Mouse (Mus musculus) forebrain, embryonic 14.5 days (tissue): ENCODE data around the gene Lrp1. TPM values are rescaled to one million over a fixed set of nuclear protein-coding genes. Genes with fewer than 3 reads are reported as not detected.
A peak's percentile ranks its signal among the peaks of the same experiment; 100 is the strongest.

Experiments
- ATAC-seq: fragments of 200-750 bp; cut with Nextera tagmentation; 2 replicates; pipeline ENCODE4 v1.8.0; 2017; ENCODE audit warnings: mild to moderate bottlenecking, moderate library complexity
- DNase-seq: peaks from one replicate; pipeline ENCODE4 v3.0.0-alpha.2; 2015; ENCODE audit warnings: low spot score
- H3K27ac ChIP-seq: fragments of 300-500 bp; sonication (generic); 2 replicates; pipeline ENCODE4 v1.5.1; 2014; ENCODE audit warnings: low read depth, mild to moderate bottlenecking, control low read depth, low read length, moderate library complexity
- H3K27me3 ChIP-seq: fragments of 300-500 bp; sonication (generic); replicated peaks from 2 replicates; pipeline ENCODE4 v1.6.1; 2014; ENCODE audit warnings: low read length, control low read depth, mixed read lengths; ENCODE audit not compliant: control insufficient read depth, insufficient read depth
- H3K36me3 ChIP-seq: fragments of 300-500 bp; sonication (generic); 2 replicates; pipeline ENCODE4 v1.6.1; 2014; ENCODE audit warnings: low read length, control low read depth; ENCODE audit not compliant: control insufficient read depth, insufficient read depth
- H3K4me1 ChIP-seq: fragments of 300-500 bp; sonication (generic); 2 replicates; pipeline ENCODE4 v1.6.1; 2014; ENCODE audit warnings: antibody characterized with exemption, low read length, control low read depth; ENCODE audit not compliant: control insufficient read depth, insufficient read depth
- H3K4me2 ChIP-seq: fragments of 300-500 bp; sonication (generic); 2 replicates; pipeline ENCODE4 v1.6.1; 2014; ENCODE audit warnings: mild to moderate bottlenecking, control low read depth, low read length
- H3K4me3 ChIP-seq: fragments of 300-500 bp; sonication (generic); 2 replicates; pipeline ENCODE4 v1.5.1; 2014; ENCODE audit warnings: low read depth, low read length, control low read depth
- H3K9ac ChIP-seq: fragments of 300-500 bp; sonication (generic); 2 replicates; pipeline ENCODE4 v1.6.1; 2014; ENCODE audit warnings: mild to moderate bottlenecking, low read length, control low read depth, moderate library complexity
- H3K9me3 ChIP-seq: fragments of 300-500 bp; sonication (generic); replicated peaks from 2 replicates; pipeline ENCODE4 v1.6.1; 2016; ENCODE audit warnings: low read length, control low read depth, mixed read lengths; ENCODE audit not compliant: control insufficient read depth
- WGBS: fragments of 180-500 bp; shearing (Covaris S2); extraction: QIAGEN DNeasy Blood & Tissue Kit; methylation state at CpG from one replicate; pipeline ENCODE4 v1.1.7; 2014; 5-methylcytosine and 5-hydroxymethylcytosine counted together
- polyA plus RNA-seq: library from polyadenylated mRNA; unstranded; fragments of >200 nt; fragmentation: Nextera tagmentation; extraction: Ambion mirVana; gene quantifications from 2 replicates; pipeline ENCODE4 v1.2.1, GENCODE M21; 2014

The Lrp1 gene
- polyA plus RNA-seq, 1 experiment from 2014 or later = 60.2 TPM

DNA sequence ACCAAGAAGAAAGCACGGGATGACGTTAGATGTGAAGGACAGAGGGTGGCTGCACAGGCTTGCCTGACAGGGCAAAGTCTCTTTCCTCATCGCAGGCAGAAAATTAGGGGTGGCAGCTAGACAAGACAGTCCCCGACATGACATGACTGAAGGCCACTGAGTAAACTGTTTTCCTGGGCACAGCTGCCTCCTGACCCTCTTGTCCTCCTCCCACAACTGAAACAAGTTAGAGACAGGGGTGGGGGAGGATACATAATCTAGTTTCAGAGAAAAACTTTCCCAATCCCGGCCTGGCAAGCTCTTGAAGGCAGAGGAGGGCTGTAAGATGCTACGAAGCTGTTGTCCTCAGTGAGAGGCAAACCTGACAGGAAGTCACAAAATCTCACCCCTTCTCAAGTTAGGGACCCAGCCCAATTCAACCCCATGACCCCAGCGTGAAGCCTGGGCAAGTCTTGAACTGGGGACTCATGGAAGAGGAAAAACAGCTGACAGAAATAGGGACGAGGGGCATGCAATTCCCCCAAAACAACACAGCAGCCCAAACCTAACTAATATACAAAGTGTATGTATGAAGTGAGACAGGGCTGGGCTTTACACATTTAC, 1.7 kb downstream of the Lrp1 start:
- WGBS = 35% methylated on average over 8 of the region's 8 CpGs
- Histone ChIP-seq H3K9me3 (no peaks in the 10 kb centered on the region), H3K4me2 (peak overlapping the region; percentile 84), H3K4me3 (peak overlapping the region; percentile 73), H3K36me3 (no peaks in the 10 kb centered on the region), H3K9ac (peak overlapping the region; percentile 94), H3K4me1 (peaks cover 41% of the 10 kb centered on the region), H3K27me3 (no peaks in the 10 kb centered on the region), H3K27ac (no peak overlapping the region)
- ATAC-seq (no peak), DNase-seq (no peak)

DNA sequence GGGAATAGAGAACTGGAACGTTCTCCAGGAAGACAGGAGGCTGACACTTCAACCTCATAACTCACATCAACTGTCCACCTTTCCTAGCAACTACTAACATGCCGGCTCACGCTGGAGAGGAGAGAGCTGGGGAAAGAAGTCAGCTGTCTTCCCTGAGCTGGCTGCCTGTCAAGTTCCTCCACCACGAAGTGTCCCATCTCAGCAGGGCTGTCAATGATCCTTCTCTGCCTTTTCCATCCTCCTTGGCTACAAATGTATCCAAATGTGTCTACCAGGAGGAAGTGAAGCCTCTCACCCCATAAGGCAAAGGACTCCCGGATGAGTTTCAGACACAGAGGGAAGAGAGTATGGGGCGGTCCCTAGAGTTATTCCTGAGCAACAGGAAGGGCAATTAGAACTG, 2.8 kb downstream of the Lrp1 start:
- Histone ChIP-seq H3K4me3 (no peak overlapping the region), H3K9ac (no peak overlapping the region), H3K9me3 (no peaks in the 10 kb centered on the region), H3K27ac (no peak overlapping the region), H3K27me3 (no peaks in the 10 kb centered on the region), H3K36me3 (no peaks in the 10 kb centered on the region), H3K4me1 (peaks cover 41% of the 10 kb centered on the region), H3K4me2 (peak overlapping the region; percentile 84)
- WGBS = 62% methylated on average over 6 of the region's 6 CpGs
- ATAC-seq (no peak), DNase-seq (no peak)

DNA sequence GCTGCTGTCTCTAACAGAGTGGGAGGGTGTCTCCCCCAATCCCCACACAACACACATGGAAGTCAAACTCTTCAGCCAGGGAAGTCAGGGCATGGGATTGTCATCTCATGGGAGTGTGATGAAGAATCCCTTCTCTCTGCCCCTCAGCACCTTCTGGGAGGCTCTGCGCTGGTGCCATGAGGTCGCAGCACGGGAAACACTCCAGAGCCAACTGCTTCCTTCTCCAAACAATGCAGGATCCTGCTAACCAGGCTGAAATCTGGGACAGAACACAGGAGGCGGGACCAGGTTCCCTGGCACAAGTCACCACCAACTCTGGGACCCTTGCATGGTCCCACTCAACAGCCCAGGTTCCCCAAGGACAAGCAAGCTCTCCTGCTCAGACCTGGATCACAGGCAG, 3.7 kb downstream of the Lrp1 start:
- Histone ChIP-seq H3K27ac (no peak overlapping the region), H3K9ac (no peak overlapping the region), H3K4me3 (no peak overlapping the region), H3K4me2 (peak overlapping the region; percentile 1; the same call in 1 of the 2 replicates), H3K4me1 (peaks cover 41% of the 10 kb centered on the region), H3K27me3 (no peaks in the 10 kb centered on the region), H3K36me3 (peaks cover 4% of the 10 kb centered on the region), H3K9me3 (no peaks in the 10 kb centered on the region)
- ATAC-seq (no peak), DNase-seq (no peak)
- 74% methylated on average over 4 of the region's 4 CpGs for WGBS

DNA sequence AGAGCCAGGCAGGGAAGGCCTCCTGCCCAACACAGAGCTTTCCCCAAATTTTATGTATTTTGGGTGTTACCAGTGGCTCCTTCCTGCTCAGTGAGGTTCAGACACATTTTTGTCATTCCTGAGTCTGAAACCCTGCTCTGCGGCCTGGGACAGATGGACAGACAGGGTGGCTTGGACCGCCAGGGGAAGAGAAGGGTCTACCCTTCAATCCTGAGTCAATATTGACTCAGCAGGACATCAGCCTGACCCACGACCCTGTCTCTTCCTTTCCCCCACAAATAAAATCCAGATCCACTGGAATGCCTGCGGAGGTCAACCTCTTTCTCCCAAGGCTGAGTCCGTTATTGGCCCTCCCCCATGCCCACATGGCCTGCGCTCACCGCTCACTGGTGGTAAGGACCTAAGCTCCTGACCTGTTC, 4.7 kb downstream of the Lrp1 start:
- Histone ChIP-seq H3K27ac (no peak overlapping the region), H3K4me1 (peaks cover 39% of the 10 kb centered on the region), H3K4me3 (no peak overlapping the region), H3K27me3 (no peaks in the 10 kb centered on the region), H3K9ac (no peak overlapping the region), H3K36me3 (peaks cover 14% of the 10 kb centered on the region), H3K9me3 (no peaks in the 10 kb centered on the region), H3K4me2 (no peak overlapping the region)
- DNase-seq (no peak), ATAC-seq (no peak)
- 49% methylated on average over 7 of the region's 7 CpGs for WGBS

DNA sequence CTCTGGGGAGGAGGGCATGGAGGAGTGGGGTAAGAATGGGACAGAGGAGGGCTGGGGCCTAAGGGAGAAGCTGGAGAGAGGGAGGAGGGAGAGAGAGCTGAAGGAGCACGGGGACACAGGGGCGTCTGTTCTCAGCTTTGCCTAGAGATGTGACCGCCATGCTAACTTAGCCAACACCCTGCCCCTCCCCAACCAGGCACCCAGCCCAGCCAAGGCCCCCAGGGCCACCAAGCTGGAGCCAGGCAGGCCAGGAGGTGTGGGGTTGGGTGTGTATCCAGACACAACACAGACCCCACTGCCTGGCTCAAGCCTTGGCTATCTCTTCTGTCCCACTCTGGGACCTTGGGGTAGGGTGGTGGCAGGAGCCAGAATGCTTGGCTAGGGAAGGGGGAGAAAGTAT, 5.4 kb downstream of the Lrp1 start:
- Histone ChIP-seq H3K27ac (peak overlapping the region; percentile 52; the same call in 1 of the 2 replicates), H3K9ac (no peak overlapping the region; the same call in 1 of the 2 replicates), H3K9me3 (no peaks in the 10 kb centered on the region), H3K4me2 (no peak overlapping the region), H3K36me3 (peaks cover 19% of the 10 kb centered on the region), H3K4me3 (no peak overlapping the region), H3K27me3 (no peaks in the 10 kb centered on the region), H3K4me1 (peaks cover 39% of the 10 kb centered on the region)
- DNase-seq = no peak
- 58% methylated on average over 3 of the region's 3 CpGs for WGBS
- no peak for ATAC-seq

DNA sequence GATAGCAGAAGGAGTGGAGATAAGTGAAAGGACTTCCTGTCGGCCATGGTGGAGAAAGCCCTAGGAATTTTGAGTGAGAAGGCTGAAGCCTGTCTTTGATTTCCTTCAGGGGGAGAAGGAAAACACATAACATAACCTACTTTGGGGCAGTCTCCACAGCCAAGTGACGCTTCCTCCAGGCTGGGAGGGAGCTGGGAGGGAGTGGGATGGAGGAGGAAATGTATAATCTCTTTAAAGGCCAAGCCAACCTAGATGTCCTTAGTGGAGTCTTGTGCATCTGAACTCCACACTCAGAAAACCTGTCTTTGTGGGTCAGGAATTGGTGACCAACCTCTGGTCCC, 5.9 kb downstream of the Lrp1 start:
- peaks cover 39% of the 10 kb centered on the region for H3K4me1 ChIP-seq
- no peaks in the 10 kb centered on the region for H3K9me3 ChIP-seq
- no peaks in the 10 kb centered on the region for H3K27me3 ChIP-seq
- H3K9ac ChIP-seq = peak overlapping the region; percentile 21; the same call in 1 of the 2 replicates
- no peak overlapping the region for H3K4me2 ChIP-seq
- peaks cover 25% of the 10 kb centered on the region for H3K36me3 ChIP-seq
- ATAC-seq = no peak
- no peak overlapping the region for H3K4me3 ChIP-seq
- peak overlapping the region; percentile 52; the same call in 1 of the 2 replicates for H3K27ac ChIP-seq
- DNase-seq = no peak
- WGBS = 45% methylated on average over 2 of the region's 2 CpGs

DNA sequence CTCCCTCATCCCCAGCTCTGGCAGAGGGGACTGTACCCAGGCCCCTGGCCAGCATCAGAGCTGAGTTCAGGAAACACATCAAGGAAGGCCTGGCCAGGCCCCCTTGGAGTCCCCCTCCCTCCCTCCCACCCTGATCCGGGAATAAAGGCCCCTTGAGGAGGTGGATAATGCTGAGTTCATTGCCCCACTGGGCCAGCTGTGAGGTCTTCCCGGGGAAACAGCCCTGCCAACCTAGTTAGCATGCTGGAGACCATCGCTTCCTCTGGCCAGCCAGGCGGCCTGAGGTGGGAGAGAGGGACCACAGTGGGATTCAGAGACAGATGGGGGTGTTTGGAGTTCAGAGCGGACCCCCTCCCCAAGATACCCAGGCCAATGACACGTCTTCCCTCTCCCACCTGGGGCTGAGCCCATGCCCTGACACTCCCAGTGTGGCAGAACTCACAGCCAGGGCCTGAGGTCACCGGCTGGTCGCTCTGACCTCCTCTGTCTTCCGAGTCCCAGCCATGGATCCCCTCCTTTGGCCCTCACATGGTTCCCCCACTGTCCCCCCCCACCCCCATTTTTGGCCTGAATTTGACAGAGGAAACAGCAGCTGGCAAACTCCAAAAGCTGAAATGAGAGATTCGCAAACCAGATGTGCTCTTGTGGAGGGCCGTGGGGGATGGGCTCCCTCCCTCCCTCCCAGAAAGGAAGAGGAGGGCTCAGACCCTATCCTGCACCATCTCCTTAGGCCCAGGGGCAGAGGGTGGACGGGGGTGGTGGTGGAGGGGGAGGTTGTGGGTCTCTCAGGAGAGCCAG, 6.5 kb downstream of the Lrp1 start:
- H3K9me3 ChIP-seq = no peaks in the 10 kb centered on the region
- H3K4me2 ChIP-seq = no peak overlapping the region
- no peaks in the 10 kb centered on the region for H3K27me3 ChIP-seq
- peaks cover 31% of the 10 kb centered on the region for H3K36me3 ChIP-seq
- 37% methylated on average over 12 of the region's 12 CpGs for WGBS
- ATAC-seq (no peak), DNase-seq (no peak)
- H3K27ac ChIP-seq = no peak overlapping the region
- H3K4me1 ChIP-seq = peaks cover 36% of the 10 kb centered on the region
- H3K9ac ChIP-seq = peak overlapping the region; percentile 25
- no peak overlapping the region for H3K4me3 ChIP-seq

DNA sequence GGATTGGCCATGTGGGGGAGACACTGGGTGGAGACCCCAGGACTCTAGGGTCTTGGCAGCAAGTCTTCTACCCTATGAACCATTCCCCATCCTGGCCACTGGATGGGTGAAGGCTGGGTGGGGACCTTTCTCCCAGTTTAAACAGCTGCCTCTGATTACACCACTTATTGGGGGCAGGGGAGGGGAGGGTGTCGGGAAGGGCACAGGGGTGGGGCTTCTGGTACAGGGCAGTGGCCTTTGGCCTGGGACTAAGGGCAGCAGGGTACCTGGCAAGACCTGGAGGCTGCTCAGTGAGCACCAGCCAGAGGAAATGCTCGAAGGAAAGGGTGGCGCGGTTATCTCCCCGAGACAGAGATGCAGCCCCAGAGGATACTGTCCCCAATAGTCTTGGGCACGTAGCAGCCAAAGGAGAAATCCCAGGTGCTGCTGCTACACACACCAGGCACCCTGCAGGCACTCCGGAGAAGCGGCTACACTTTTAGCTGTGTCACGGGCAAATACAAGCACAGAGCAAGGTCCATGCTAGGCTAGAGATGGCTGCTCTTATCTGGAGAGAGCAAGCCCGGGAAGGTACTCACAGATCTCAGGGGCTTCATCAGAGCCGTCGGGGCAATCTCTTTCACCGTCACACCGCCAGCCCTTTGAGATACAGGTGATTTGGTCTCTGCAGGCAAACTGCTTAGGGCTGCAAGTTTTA, 8.7 kb downstream of the Lrp1 start:
- DNase-seq (no peak), ATAC-seq (no peak)
- no peaks in the 10 kb centered on the region for H3K27me3 ChIP-seq
- WGBS = 89% methylated on average over 14 of the region's 14 CpGs
- no peak overlapping the region for H3K4me2 ChIP-seq
- peaks cover 53% of the 10 kb centered on the region for H3K36me3 ChIP-seq
- no peak overlapping the region for H3K27ac ChIP-seq
- peaks cover 15% of the 10 kb centered on the region for H3K4me1 ChIP-seq
- no peak overlapping the region for H3K9ac ChIP-seq
- no peaks in the 10 kb centered on the region for H3K9me3 ChIP-seq
- no peak overlapping the region for H3K4me3 ChIP-seq

DNA sequence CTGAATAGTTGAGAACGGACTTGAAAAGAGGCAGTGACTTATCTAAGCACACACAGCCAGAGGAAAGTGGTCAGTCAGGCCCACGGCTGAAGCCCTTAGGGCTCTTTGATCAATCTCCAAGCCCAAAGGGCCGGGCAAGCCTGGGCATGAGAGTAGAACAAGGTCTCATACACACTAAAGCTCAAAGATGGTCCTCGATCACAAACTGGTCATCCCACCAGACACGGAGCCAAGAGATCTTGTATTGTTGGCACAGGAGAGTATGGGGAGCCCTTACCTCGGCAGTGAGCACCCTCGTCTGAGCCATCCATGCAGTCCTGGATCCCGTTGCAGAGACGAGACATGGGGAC, 10.9 kb downstream of the Lrp1 start:
- Histone ChIP-seq H3K4me3 (no peak overlapping the region), H3K9ac (no peak overlapping the region), H3K4me1 (peaks cover 5% of the 10 kb centered on the region; the same call in 1 of the 2 replicates), H3K27me3 (no peaks in the 10 kb centered on the region), H3K4me2 (no peak overlapping the region), H3K36me3 (peaks cover 74% of the 10 kb centered on the region), H3K27ac (no peak overlapping the region), H3K9me3 (no peaks in the 10 kb centered on the region)
- DNase-seq (no peak), ATAC-seq (no peak)
- WGBS = 91% methylated on average over 9 of the region's 9 CpGs
